Mouse (Mus musculus) embryonic facial prominence, embryonic 11.5 days (tissue): ENCODE measurements at regions not wholly inside any gene's neighbourhood (a gene's known extent, or its start where the extent isn't known, plus 50 kb on each side); places are given as distances from the start of the nearest gene placed in this dataset.
"Not testable (repeated sequence)": the region's sequence is repeated elsewhere in the genome, so short reads cannot be mapped to it uniquely, and the experiment has no call there.

Source experiments
- ATAC-seq: fragments of 200-750 bp; cut with Nextera tagmentation; replicated peaks from 2 replicates; pipeline ENCODE4 v1.8.0; 2017; ENCODE audit warnings: low read depth; ENCODE audit not compliant: insufficient number of reproducible peaks, low FRiP score, low TSS enrichment
- DNase-seq: peaks from one replicate; pipeline ENCODE4 v3.0.0-alpha.2; 2015; ENCODE audit warnings: low spot score
- H3K27ac ChIP-seq: fragments of 300-500 bp; sonication (generic); replicated peaks from 2 replicates; pipeline ENCODE4 v1.5.1; 2014; ENCODE audit warnings: mild to moderate bottlenecking, low read depth, low read length, control low read depth
- H3K27me3 ChIP-seq: fragments of 300-500 bp; sonication (generic); 2 replicates; pipeline ENCODE4 v1.6.1; 2014; ENCODE audit warnings: mild to moderate bottlenecking, low read length, moderate library complexity, mixed read lengths; ENCODE audit not compliant: control insufficient read depth, insufficient read depth
- H3K36me3 ChIP-seq: fragments of 300-500 bp; sonication (generic); replicated peaks from 2 replicates; pipeline ENCODE4 v1.6.1; 2014; ENCODE audit warnings: low read depth, mild to moderate bottlenecking, low read length, moderate library complexity, mixed read lengths; ENCODE audit not compliant: control insufficient read depth, insufficient read depth
- H3K4me1 ChIP-seq: fragments of 300-500 bp; sonication (generic); 2 replicates; pipeline ENCODE4 v1.6.1; 2014; ENCODE audit warnings: low read length, mixed read lengths; ENCODE audit not compliant: control insufficient read depth, insufficient read depth
- H3K4me2 ChIP-seq: fragments of 300-500 bp; sonication (generic); 2 replicates; pipeline ENCODE4 v1.6.1; 2014; ENCODE audit warnings: low read depth, mild to moderate bottlenecking, control low read depth, low read length, moderate library complexity
- H3K4me3 ChIP-seq: fragments of 300-500 bp; sonication (generic); 2 replicates; pipeline ENCODE4 v1.5.1; 2014; ENCODE audit warnings: low read depth, low read length, control low read depth
- H3K9ac ChIP-seq: fragments of 300-500 bp; sonication (generic); replicated peaks from 2 replicates; pipeline ENCODE4 v1.6.1; 2014; ENCODE audit warnings: mild to moderate bottlenecking, control low read depth, low read length
- H3K9me3 ChIP-seq: fragments of 300-500 bp; sonication (generic); replicated peaks from 2 replicates; pipeline ENCODE4 v1.6.1; 2016; ENCODE audit warnings: mild to moderate bottlenecking, low read length, inconsistent platforms, mixed read lengths; ENCODE audit not compliant: control insufficient read depth
- WGBS: fragments of 180-500 bp; shearing (Covaris S2); extraction: QIAGEN DNeasy Blood & Tissue Kit; methylation state at CpG from one replicate; pipeline ENCODE4 v1.1.7; 2014; 5-methylcytosine and 5-hydroxymethylcytosine counted together

DNA sequence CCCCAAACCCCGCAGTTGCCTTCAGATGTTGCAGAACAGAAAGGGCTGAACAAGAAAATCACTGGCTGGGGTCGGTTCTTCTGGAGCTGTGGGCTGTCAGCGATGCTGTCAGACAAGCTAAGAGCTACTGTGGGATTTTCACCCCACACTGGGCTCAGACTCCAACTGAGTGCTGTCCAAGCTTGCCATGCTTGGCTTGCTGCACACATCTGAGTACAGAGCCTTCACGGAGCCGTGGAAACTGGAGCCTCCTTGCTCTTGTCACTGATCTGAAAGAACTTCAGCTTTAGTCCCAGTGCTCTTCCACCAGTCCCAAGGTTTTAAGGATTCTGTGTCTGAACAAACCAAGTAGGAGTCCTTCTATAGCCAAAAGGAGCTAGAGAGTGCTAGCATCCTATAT lies 98.3 kb upstream of the Kcnmb2 start:
- Histone ChIP-seq H3K9me3 (no peaks in the 10 kb centered on the region), H3K36me3 (no peaks in the 10 kb centered on the region), H3K27ac (no peak overlapping the region), H3K4me2 (no peak overlapping the region), H3K4me3 (no peak overlapping the region), H3K27me3 (no peaks in the 10 kb centered on the region), H3K4me1 (no peaks in the 10 kb centered on the region), H3K9ac (no peak overlapping the region)
- ATAC-seq (no peak), DNase-seq (no peak)
- 58% methylated on average over 5 of the region's 5 CpGs for WGBS

DNA sequence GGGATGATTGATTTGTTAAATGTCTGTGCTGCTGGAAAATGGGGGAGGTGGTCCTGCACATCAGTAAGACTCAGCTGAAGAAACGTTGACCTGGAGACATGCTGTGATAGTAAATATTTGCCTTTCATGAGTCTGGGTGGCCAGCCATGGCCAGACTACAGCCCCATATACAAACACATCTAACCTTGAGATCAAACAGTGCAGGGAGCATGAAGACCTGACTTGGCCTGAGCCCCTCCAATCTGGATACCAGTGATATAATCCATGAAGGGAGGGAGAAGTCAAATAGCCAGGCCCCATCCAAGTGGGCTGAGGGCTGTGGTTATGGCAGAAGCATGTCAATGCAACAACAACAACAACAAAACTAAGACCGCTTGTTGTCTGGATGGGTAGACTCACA lies 94.6 kb upstream of the Kcnmb2 start:
- Histone ChIP-seq H3K36me3 (no peaks in the 10 kb centered on the region), H3K9me3 (no peaks in the 10 kb centered on the region), H3K4me2 (no peak overlapping the region), H3K9ac (no peak overlapping the region), H3K27ac (no peak overlapping the region), H3K27me3 (no peaks in the 10 kb centered on the region), H3K4me1 (no peaks in the 10 kb centered on the region), H3K4me3 (no peak overlapping the region)
- WGBS: 68% methylated on average over 2 of the region's 2 CpGs
- DNase-seq (no peak), ATAC-seq (no peak)

DNA sequence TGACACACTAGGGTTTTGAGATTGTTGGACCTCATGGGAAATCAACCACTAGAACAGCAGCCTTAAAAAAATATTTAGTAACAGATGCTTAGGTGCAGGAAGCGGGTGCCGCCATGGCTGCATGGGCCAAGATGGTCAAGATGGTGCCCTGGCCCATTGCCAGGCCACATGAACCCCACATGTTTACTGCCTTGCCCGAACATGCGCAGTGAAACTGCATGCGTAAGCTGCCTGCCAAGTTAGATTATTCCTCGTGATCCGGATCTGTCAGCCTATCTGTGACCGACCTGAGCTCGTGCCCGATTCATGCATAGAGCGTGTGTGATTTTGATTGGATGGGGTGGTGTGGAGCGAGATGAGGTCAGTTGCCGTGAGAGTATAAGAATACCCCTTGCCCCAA lies 93.2 kb upstream of the Kcnmb2 start:
- not testable (repeated sequence) for H3K4me3 ChIP-seq, H3K9me3 ChIP-seq, H3K9ac ChIP-seq, ATAC-seq, H3K27me3 ChIP-seq, H3K36me3 ChIP-seq, H3K4me1 ChIP-seq, DNase-seq, H3K27ac ChIP-seq, H3K4me2 ChIP-seq
- 91% methylated on average over 13 of the region's 13 CpGs for WGBS

DNA sequence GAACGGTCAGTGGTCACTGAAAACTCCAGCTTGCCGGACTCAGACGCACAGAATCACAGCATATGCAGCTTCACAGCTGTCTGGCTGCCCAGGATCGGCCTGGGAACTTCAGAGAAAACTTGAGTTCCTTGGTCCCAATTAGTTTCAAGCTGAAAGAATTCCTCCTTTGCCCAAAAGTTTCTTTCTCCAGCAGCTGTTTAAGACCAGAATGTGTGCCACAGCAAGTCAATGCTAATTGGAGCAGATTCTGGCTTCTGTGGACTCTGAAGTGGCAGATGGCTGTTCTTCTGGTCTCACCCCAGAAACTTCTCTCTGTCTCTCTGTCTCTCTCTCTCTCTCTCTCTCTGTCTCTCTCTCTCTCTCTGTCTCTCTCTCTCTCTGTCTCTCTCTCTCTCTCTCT lies 91.1 kb upstream of the Kcnmb2 start:
- no peak for ATAC-seq
- DNase-seq: no peak
- WGBS: 70% methylated on average over 4 of the region's 4 CpGs
- no peaks in the 10 kb centered on the region for H3K9me3 ChIP-seq
- no peaks in the 10 kb centered on the region for H3K27me3 ChIP-seq
- no peak overlapping the region for H3K9ac ChIP-seq
- H3K4me3 ChIP-seq: no peak overlapping the region
- no peak overlapping the region for H3K27ac ChIP-seq
- H3K4me2 ChIP-seq: no peak overlapping the region
- no peaks in the 10 kb centered on the region for H3K36me3 ChIP-seq
- H3K4me1 ChIP-seq: no peaks in the 10 kb centered on the region

- Histone ChIP-seq H3K4me3 (no peak overlapping the region), H3K9me3 (no peaks in the 10 kb centered on the region), H3K36me3 (no peaks in the 10 kb centered on the region), H3K4me1 (no peaks in the 10 kb centered on the region), H3K27me3 (no peaks in the 10 kb centered on the region), H3K27ac (no peak overlapping the region), H3K9ac (no peak overlapping the region), H3K4me2 (no peak overlapping the region)
- no peak for ATAC-seq
- DNase-seq: no peak
- 46% methylated on average over 1 of the region's 1 CpGs for WGBS
Measured at GRCm38 (mm10) chr3:31831913-31832312, 70.4 kb upstream of the Kcnmb2 start.

- H3K4me1 ChIP-seq: no peaks in the 10 kb centered on the region
- H3K36me3 ChIP-seq: no peaks in the 10 kb centered on the region
- no peak overlapping the region for H3K4me3 ChIP-seq
- ATAC-seq (no peak), DNase-seq (no peak)
- no peak overlapping the region for H3K9ac ChIP-seq
- no peaks in the 10 kb centered on the region for H3K27me3 ChIP-seq
- no peak overlapping the region for H3K4me2 ChIP-seq
- no peaks in the 10 kb centered on the region for H3K9me3 ChIP-seq
- WGBS: 76% methylated on average over 1 of the region's 1 CpGs
- no peak overlapping the region for H3K27ac ChIP-seq
Measured at GRCm38 (mm10) chr3:31841253-31841652, 61.1 kb upstream of the Kcnmb2 start.

- DNase-seq: no peak
- H3K27ac ChIP-seq: no peak overlapping the region
- no peaks in the 10 kb centered on the region for H3K27me3 ChIP-seq
- H3K4me3 ChIP-seq: no peak overlapping the region
- H3K4me2 ChIP-seq: no peak overlapping the region
- ATAC-seq: no peak; the same call in 1 of the 2 replicates
- no peaks in the 10 kb centered on the region for H3K4me1 ChIP-seq
- WGBS: 64% methylated on average over 4 of the region's 4 CpGs
- H3K9me3 ChIP-seq: no peaks in the 10 kb centered on the region
- H3K36me3 ChIP-seq: no peaks in the 10 kb centered on the region
- no peak overlapping the region for H3K9ac ChIP-seq
Measured at GRCm38 (mm10) chr3:31847087-31847486, 55.2 kb upstream of the Kcnmb2 start.
